Mouse (Mus musculus) mesoderm, embryonic 11.5 days (tissue): ENCODE results near the gene Zfyve21.

Experiments
- DNase-seq: peaks from one replicate; pipeline ENCODE4 v3.0.0-alpha.2; 2012; ENCODE audit warnings: low read depth, low spot score

Gene Zfyve21

GRCm38 (mm10) chr12:111798493-111798892 lies 15.5 kb upstream of the Zfyve21 start:
- no peak for DNase-seq

- no peak for DNase-seq
These were observed 13.3 kb upstream of the Zfyve21 start for GRCm38 (mm10) chr12:111800459-111801183.

GRCm38 (mm10) chr12:111803538-111803937 lies 10.4 kb upstream of the Zfyve21 start:
- no peak for DNase-seq

GRCm38 (mm10) chr12:111808775-111809174 lies 5.2 kb upstream of the Zfyve21 start:
- DNase-seq: no peak

- DNase-seq: peak; percentile 70
These were observed 4.2 kb upstream of the Zfyve21 start for GRCm38 (mm10) chr12:111809762-111810161.

GRCm38 (mm10) chr12:111812075-111812474 lies 1.9 kb upstream of the Zfyve21 start:
- DNase-seq: no peak

- no peak for DNase-seq
These were observed 1.4 kb upstream of the Zfyve21 start for GRCm38 (mm10) chr12:111812611-111813010.

GRCm38 (mm10) chr12:111813111-111813765 lies 732 bp upstream of the Zfyve21 start:
- no peak for DNase-seq

GRCm38 (mm10) chr12:111814769-111815762 lies 1.1 kb downstream of the Zfyve21 start:
- no peak for DNase-seq

- DNase-seq: no peak
These were observed 2.6 kb downstream of the Zfyve21 start for GRCm38 (mm10) chr12:111816528-111816927.

GRCm38 (mm10) chr12:111816967-111817366 lies 3.0 kb downstream of the Zfyve21 start:
- no peak for DNase-seq

- DNase-seq: no peak
These were observed 4.0 kb downstream of the Zfyve21 start for GRCm38 (mm10) chr12:111817991-111818390.

- no peak for DNase-seq
These were observed 6.0 kb downstream of the Zfyve21 start for GRCm38 (mm10) chr12:111819936-111820335.

- no peak for DNase-seq
These were observed 6.7 kb downstream of the Zfyve21 start for GRCm38 (mm10) chr12:111820708-111821107.

GRCm38 (mm10) chr12:111821931-111822330 lies 8.0 kb downstream of the Zfyve21 start:
- no peak for DNase-seq

- no peak for DNase-seq
These were observed 13.6 kb downstream of the Zfyve21 start for GRCm38 (mm10) chr12:111827556-111827955.

- DNase-seq: no peak
These were observed 15.5 kb downstream of the Zfyve21 start for GRCm38 (mm10) chr12:111829447-111829846.

GRCm38 (mm10) chr12:111829954-111830353 lies 16.0 kb downstream of the Zfyve21 start:
- DNase-seq: no peak

GRCm38 (mm10) chr12:111830375-111830774 lies 16.4 kb downstream of the Zfyve21 start:
- no peak for DNase-seq

- no peak for DNase-seq
These were observed 18.7 kb downstream of the Zfyve21 start for GRCm38 (mm10) chr12:111832643-111833042.

GRCm38 (mm10) chr12:111833457-111833856 lies 19.5 kb downstream of the Zfyve21 start:
- DNase-seq: no peak
